Mouse (Mus musculus) E14TG2a.4 (cell line): ENCODE measurements at regions not wholly inside any gene's neighbourhood (a gene's known extent, or its start where the extent isn't known, plus 50 kb on each side); places are given as distances from the start of the nearest gene placed in this dataset.

ENCODE experiments used
- CTCF ChIP-seq: conservative IDR thresholded peaks from 2 replicates; pipeline ENCODE4 v1.5.1; 2014; ENCODE audit warnings: low read length
- NANOG ChIP-seq: IDR thresholded peaks from 2 replicates; pipeline ENCODE4 v1.6.1; 2014; ENCODE audit warnings: borderline replicate concordance, low read length, mixed read lengths
- POU5F1 ChIP-seq: IDR thresholded peaks from 2 replicates; pipeline ENCODE4 v1.6.1; 2014; ENCODE audit warnings: low read length, borderline replicate concordance

- no peak for TF ChIP-seq CTCF
- no peak for TF ChIP-seq POU5F1
- TF ChIP-seq NANOG: no peak
Measured at GRCm38 (mm10) chr13:78444691-78445349, 245.3 kb upstream of the Nr2f1 start.
